Mouse (Mus musculus): ENCODE data around the gene Fam92b.

The Fam92b gene

DNA sequence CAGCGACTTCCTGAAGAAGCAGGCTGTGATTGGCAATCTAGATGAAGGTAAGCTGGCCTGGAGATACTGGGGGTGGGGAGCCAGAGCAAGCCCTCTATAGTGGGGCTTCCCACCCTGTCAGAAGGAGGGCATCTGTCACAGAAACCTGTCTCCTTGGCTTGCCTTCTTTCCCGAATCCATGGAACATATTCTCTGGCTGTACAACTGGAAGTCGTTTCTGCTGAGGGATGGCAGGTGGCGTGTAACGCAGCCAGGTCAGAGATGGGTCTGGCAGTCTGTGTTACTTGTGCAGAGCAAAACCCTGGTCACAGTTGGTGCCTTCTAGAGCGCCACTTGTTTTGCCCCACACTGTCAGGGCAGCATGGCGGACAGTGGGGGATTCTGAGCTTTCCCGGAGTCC lies 16.9 kb downstream of the Fam92b start:
- no peak for DNase-seq (ENCODE audit: low read depth, low spot score)

DNA sequence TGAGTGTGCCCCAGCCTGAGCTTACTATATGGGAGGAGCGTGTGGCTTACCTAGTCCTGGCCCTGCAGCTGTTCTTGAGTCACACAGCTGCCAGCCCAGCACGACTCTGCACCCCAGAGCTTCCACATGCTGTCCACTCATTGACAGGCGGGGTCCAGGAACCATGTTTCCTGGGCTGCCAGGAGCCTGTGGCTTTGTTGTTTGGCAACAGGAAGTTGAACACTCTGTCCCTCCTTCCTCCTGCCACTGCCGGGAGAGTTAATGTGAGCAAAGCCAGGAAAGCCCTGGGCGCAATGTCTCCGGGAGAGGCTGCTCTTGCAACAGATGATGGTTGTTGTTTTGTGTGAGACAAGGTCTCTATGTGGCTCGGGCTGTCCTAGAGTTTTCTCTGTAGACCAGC lies 24.6 kb downstream of the Fam92b start:
- no peak for DNase-seq (ENCODE audit: low read depth, low spot score)

GRCm38 (mm10) chr8:120151151-120151550 lies 26.1 kb downstream of the Fam92b start:
- DNase-seq (ENCODE audit: low read depth, low spot score), result no peak

DNA sequence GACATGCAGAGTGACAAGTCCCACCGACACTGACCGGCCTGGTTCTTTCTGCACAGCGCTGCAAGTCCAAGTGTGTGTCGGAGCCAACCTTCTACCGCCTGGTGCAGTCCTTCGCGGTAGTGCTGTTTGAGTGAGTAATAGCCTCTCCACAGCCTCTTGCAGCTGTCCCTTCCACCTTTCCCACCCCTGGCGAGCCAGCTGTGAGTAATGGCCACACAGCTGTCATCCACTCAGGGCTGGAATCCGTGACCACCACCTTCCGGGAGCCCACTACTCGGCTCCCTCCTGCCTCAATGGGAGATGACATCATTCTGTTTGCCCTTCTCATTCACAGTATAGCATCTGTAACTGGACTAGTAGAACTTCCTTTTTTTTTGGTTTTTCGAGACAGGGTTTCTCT lies 27.2 kb downstream of the Fam92b start:
- DNase-seq (ENCODE audit: low read depth, low spot score), result no peak

DNA sequence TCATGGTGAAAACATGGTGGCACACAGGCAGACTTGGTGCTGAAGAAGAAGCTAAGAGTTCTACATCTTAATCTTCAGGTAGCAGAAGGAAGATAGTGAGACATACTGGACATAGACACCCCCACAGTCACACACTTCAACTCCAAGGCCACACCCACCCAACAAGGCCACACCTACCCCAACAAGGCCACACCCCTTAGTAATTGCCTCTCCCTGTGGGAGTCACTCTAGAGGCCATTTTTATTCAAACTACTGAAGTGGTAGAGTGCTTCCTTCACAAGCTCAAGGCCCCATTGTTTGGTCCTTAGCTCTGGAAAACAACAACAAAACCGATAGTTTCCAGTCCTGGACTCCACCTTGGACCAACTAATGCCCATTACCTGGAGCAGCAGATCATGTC lies 31.2 kb downstream of the Fam92b start:
- DNase-seq (ENCODE audit: low read depth, low spot score), result no peak

DNA sequence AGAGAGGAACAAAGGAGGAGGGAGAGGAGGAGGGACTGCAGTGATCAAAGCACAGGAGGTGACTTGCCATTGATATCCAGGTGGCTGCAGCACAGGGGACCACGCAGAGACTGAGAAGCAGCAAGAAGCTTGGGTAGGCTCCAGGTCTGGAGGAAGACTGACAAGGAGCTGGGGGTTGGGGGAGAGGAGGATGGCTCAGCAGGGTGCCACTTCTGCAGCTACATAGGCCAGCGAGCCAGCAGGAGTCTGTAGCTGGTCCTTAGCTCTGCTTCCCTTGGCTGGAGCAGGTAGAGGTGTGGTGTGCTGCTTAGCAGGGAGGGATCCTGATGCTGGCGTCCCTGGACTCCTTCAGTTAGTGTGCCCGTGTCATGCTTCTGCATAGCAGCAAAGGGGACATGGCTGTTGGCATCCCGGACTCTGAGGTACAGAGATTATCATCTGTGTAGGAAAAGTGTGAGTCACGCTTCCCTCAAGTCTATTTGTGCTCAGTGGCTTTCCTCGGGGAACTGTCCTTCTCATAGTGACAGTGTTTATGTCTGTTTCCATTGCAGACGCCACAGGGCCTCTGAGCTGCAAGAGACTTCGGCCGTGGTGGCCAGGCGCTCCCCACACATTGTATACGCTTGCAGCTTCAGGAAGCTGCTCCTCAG lies 32.5 kb downstream of the Fam92b start:
- no peak for DNase-seq (ENCODE audit: low read depth, low spot score)

- no peak for DNase-seq (ENCODE audit: low read depth, low spot score)
Observed at GRCm38 (mm10) chr8:120143911-120144651, 33.2 kb downstream of the Fam92b start.

DNA sequence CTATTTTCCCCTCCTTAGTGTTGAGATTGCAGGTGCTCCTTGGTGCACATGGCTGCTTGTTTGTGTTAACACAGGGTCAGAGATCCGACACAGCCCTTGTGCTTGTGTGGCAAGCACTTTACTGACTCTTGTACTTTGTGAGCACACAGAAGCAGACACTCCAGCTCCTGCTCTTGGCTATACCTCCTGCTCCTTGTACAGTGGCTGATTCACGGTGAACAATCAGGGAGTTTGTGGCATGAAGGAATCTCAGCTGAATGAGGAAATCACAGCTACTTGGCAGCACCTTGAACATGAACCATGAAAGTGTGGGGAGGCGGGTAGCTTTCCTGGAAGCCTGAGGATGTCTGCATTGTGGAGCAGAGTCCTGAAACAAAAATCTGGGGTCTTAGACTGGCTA lies 36.5 kb downstream of the Fam92b start:
- no peak for DNase-seq (ENCODE audit: low read depth, low spot score)

GRCm38 (mm10) chr8:120138958-120139357 lies 38.3 kb downstream of the Fam92b start:
- DNase-seq (ENCODE audit: low read depth, low spot score), result no peak

GRCm38 (mm10) chr8:120136618-120137017 lies 40.6 kb downstream of the Fam92b start:
- DNase-seq (ENCODE audit: low read depth, low spot score), result no peak

DNA sequence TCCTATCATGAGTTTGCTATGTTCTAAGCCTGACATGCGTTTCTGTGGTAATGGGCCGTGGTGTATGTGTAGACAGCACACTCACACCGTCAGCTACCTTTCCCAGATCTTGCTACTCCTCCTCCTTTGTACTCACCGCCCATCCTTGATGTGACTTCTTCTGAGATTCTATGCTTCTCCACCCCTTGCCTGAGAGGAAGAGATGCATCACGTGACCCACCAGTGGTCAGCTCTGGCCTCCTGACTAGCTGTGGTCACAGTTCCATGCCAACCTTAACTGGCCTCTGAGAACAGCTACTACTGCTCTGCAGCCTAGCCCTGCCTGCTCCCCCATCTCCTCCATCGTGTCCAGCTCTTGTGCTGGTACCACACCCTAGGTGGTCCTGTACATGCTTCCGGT lies 41.6 kb downstream of the Fam92b start:
- no peak for DNase-seq (ENCODE audit: low read depth, low spot score)

GRCm38 (mm10) chr8:120133169-120133568 lies 44.1 kb downstream of the Fam92b start:
- DNase-seq (ENCODE audit: low read depth, low spot score), result no peak

- DNase-seq (ENCODE audit: low read depth, low spot score), result no peak
Observed at GRCm38 (mm10) chr8:120131158-120131557, 46.1 kb downstream of the Fam92b start.

DNA sequence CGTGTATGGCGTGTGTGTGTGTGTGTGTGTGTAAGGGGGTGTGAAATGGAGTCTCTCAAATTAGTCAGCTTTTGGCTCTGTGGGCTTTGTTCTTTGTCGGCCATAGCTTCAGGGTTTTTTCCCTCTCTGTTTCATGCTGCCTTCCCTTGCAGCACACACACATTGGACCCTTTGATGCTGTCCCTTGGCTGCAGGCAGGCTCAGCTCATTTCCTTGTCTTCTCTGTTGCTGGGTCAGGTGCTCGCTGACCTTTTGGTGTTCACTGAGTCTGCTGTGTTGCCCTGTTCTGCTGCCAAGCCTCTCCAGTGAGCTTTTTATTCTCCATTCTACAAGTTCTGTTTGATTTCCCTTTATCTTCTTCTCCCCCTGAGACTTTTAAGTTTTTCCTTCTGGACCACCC lies 47.7 kb downstream of the Fam92b start:
- no peak for DNase-seq (ENCODE audit: low read depth, low spot score)

- DNase-seq (ENCODE audit: low read depth, low spot score), result no peak
Observed at GRCm38 (mm10) chr8:120126357-120127161, 50.7 kb downstream of the Fam92b start.

DNA sequence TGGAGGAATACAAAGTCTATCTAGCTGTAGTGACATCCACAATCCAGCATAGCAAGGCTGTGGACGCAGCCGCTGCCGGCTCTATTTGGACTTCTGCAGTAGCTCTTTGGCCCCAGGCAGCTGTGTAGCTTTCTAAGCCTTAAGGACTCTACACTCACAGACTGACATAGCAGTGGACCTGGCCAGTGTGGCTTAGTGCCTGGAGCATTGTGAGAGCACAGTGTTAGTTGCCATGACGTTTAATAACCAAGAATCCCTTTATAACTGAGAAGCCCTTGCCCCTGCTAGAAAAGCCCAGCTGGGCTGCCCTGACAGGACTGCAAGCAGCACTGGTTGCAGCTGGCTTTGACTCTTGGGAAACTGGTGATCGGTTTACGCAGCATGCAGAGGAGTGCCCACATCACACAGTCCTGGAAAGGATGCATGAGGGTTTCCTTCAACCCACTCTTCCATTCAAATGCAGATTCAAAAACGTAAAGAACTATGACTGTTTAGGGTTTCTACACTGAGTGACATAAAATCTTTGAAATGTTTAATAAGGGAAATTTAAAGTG lies 52.4 kb downstream of the Fam92b start:
- DNase-seq (ENCODE audit: low read depth, low spot score), result no peak

DNA sequence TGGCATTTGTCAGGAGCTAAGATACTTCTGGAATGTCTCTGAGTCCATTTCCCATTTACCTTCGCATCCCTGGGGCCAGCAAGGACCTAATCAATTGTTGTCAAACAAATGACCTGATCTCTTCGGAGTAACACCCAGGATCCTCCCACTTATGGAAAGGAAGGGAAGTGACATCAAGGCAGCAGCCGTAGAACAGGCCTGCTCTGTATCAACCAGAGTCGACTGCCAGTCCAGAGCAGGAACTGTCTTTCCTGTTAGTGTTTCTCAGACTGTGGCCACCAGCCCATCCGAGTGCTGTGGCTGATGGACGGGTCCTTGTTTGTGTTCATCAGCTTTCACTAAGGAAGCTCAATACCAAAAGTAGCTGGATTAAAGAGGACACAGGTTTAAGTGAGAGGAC lies 53.0 kb downstream of the Fam92b start:
- no peak for DNase-seq (ENCODE audit: low read depth, low spot score)

GRCm38 (mm10) chr8:120120951-120121350 lies 56.3 kb downstream of the Fam92b start:
- DNase-seq (ENCODE audit: low read depth, low spot score), result no peak

GRCm38 (mm10) chr8:120119931-120120330 lies 57.3 kb downstream of the Fam92b start:
- no peak for DNase-seq (ENCODE audit: low read depth, low spot score)

- DNase-seq (ENCODE audit: low read depth, low spot score), result no peak
Observed at GRCm38 (mm10) chr8:120119429-120119828, 57.8 kb downstream of the Fam92b start.

DNA sequence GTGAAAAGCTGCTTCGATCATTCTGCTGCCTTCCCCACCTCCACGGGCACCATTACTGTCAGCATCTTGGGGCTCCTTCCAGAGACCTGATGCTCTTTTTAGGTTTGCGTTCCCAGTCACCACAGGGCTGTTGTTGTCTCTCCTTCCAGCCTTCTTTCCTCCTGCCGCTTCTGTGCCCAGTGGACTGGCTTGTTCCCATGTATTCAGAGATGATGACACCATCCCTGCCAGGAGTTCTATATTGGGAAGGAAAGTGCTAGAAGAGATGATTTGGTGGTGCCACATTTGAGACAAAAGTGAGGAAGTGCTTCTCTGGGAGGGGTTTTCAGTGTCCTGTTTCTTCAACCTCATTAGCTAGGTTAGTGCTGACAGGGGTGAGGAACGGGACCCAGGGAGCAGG lies 58.4 kb downstream of the Fam92b start:
- no peak for DNase-seq (ENCODE audit: low read depth, low spot score)

- no peak for DNase-seq (ENCODE audit: low read depth, low spot score)
Observed at GRCm38 (mm10) chr8:120118162-120118561, 59.1 kb downstream of the Fam92b start.
